Mouse (Mus musculus): ENCODE measurements at regions not wholly inside any gene's neighbourhood (a gene's known extent, or its start where the extent isn't known, plus 50 kb on each side); places are given as distances from the start of the nearest gene placed in this dataset.

DNA sequence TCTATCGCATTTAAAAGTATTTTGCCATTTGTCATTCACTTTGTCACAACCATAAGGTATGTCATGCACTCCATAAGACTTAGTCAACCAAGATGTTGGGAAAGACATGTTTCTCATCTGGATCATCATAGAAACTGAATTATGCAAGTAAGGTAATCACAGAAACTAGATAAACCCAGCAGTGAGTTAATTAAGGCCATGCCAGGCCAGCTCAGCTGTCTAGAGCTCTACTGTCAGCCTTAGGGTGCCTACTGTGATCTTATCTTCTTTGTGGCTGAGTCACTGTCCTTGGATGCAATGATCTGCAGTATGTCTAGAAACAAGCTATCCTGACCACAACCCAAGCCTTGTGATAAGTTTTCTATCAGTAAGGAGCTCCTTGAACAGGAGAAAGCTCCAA lies 714.2 kb downstream of the Ntrk3 start:
- TF ChIP-seq CTCF (IDR thresholded peaks at IDR 0.05; ENCODE audit: low read depth, low read length) = no peak
- TF ChIP-seq EP300 (IDR thresholded peaks at IDR 0.05; ENCODE audit: insufficient read depth, low read depth, low read length) = no peak

Data from ES-Bruce4 (cell line).